In the genomic region with DNA sequence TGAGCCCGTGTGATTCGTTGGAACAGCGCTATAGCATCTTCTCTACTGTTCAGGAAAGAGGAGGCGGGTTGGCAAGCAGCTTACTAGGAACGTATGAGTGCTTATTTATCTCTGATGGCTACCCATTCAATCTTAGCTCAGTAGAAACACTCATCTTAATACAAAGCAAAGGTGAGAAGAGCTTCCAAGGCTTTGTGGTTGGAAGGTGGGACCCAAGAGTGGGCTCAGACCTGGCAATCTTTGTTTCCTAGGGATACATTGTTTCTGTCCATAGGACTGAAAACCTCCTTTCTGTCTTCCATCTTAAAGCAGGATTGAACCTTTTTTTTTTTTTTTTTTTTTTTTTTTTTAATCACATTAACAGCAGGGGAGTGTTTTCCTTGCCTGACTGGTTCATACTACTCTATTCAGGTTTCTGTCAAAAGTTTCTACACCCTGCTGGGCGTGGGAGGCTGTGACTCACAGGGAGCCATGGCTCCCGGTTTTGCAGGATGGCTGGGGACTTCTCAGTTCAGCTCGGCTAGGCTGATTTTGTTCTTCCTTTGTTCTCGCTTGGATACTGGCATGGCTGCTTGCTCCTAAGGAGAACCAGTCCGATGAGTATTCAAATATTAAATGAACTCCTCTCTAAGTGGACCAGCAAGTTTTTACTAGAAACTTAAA, we compare ENCODE assay signal across 9 mouse cellular contexts.
DNase-seq lines count a peak whose midpoint lies in the region; ATAC-seq lines count a peak whose summit lies in the region.
"Had no signal": no experiment of that assay in that cellular context is flagged by ENCODE, and none has a peak within 500 bp of the region (broad histone marks: within the 10 kb centered on the region; RNA-seq: fewer than 3 reads in every experiment).

No protein-coding gene starts in this region.

- H3K27ac ChIP-seq in forebrain, embryonic 13.5 days: no peak overlapping the region
- no peak overlapping the region for H3K27ac ChIP-seq in midbrain, embryonic 13.5 days
- H3K27ac ChIP-seq: hindbrain, embryonic 15.5 days had no signal

- no peak overlapping the region for H3K9ac ChIP-seq in forebrain, embryonic 13.5 days
- no peak overlapping the region for H3K9ac ChIP-seq in midbrain, embryonic 13.5 days (replicated peaks)
- H3K9ac ChIP-seq: hindbrain, embryonic 15.5 days had no signal

- H3K27me3 ChIP-seq in forebrain, embryonic 13.5 days: no peaks in the 10 kb centered on the region
- H3K27me3 ChIP-seq in midbrain, embryonic 13.5 days: no peaks in the 10 kb centered on the region
- H3K27me3 ChIP-seq: hindbrain, embryonic 15.5 days had no signal

- no peak overlapping the region for H3K4me3 ChIP-seq in forebrain, embryonic 13.5 days
- H3K4me3 ChIP-seq in midbrain, embryonic 13.5 days (replicated peaks): no peak overlapping the region
- H3K4me3 ChIP-seq: hindbrain, embryonic 15.5 days had no signal

- H3K4me2 ChIP-seq in forebrain, embryonic 13.5 days: no peak overlapping the region
- H3K4me2 ChIP-seq in midbrain, embryonic 13.5 days (replicated peaks): no peak overlapping the region
- H3K4me2 ChIP-seq: hindbrain, embryonic 15.5 days had no signal

- peak; percentile 38; the same call in 1 of the 2 replicates for ATAC-seq in forebrain, embryonic 13.5 days
- 0 out of 2 replicates have a peak, but pooled peaks have one; percentile 50 for ATAC-seq in midbrain, embryonic 13.5 days
- no peak for ATAC-seq in megakaryocyte, adult 5-6 weeks (ENCODE audit: poor library complexity, severe bottlenecking)

- peak; percentile 59 to 77 for DNase-seq in lung, adult 18-20 months
- DNase-seq in lung, postnatal 10 days: no peak
- peak; percentile 78 for DNase-seq in ZHBTc4 (ENCODE audit: low read depth, low spot score)
- no peak for DNase-seq in adrenal gland, postnatal 14 days
- DNase-seq in thymus, adult 18-20 months: no peak

- no peaks in the 10 kb centered on the region for H3K9me3 ChIP-seq in forebrain, embryonic 13.5 days (replicated peaks)
- peaks cover 5% of the 10 kb centered on the region for H3K9me3 ChIP-seq in midbrain, embryonic 13.5 days
- H3K9me3 ChIP-seq: hindbrain, embryonic 15.5 days had no signal

- 8% methylated on average over 10 of the region's 10 CpGs for WGBS in forebrain, embryonic 13.5 days
- 13% methylated on average over 10 of the region's 10 CpGs for WGBS in midbrain, embryonic 13.5 days

- no peaks in the 10 kb centered on the region; the same call in 1 of the 2 replicates for H3K4me1 ChIP-seq in forebrain, embryonic 13.5 days
- no peaks in the 10 kb centered on the region for H3K4me1 ChIP-seq in midbrain, embryonic 13.5 days (replicated peaks)
- H3K4me1 ChIP-seq: hindbrain, embryonic 15.5 days had no signal

- no peaks in the 10 kb centered on the region for H3K36me3 ChIP-seq in forebrain, embryonic 13.5 days (ENCODE audit: poor library complexity, severe bottlenecking)
- no peaks in the 10 kb centered on the region for H3K36me3 ChIP-seq in midbrain, embryonic 13.5 days
- H3K36me3 ChIP-seq: hindbrain, embryonic 15.5 days had no signal

Comparison
In these comparisons a context has a peak if more than half of its experiments do, and no peak if none do; other contexts are left out.
1. DNase-seq: peak in lung, adult 18-20 months (2 of 2) and ZHBTc4 (single experiment); none in lung, postnatal 10 days (single experiment), adrenal gland, postnatal 14 days (single experiment) and thymus, adult 18-20 months (0 of 2).